Mouse (Mus musculus) liver, adult 2 months (tissue): ENCODE measurements around the gene Sema3f.

ENCODE experiments used
- CTCF ChIP-seq: fragments of 200-500 bp; IDR thresholded peaks from 2 replicates; pipeline ENCODE4 v1.5.1; 2011; ENCODE audit warnings: low read depth, low read length, control low read depth
- POLR2A ChIP-seq: fragments of 200-500 bp; IDR thresholded peaks from 2 replicates; pipeline ENCODE4 v1.6.1; 2011; ENCODE audit warnings: low read length, control low read depth; ENCODE audit not compliant: insufficient read depth; ENCODE audit errors: extremely low read depth

DNA sequence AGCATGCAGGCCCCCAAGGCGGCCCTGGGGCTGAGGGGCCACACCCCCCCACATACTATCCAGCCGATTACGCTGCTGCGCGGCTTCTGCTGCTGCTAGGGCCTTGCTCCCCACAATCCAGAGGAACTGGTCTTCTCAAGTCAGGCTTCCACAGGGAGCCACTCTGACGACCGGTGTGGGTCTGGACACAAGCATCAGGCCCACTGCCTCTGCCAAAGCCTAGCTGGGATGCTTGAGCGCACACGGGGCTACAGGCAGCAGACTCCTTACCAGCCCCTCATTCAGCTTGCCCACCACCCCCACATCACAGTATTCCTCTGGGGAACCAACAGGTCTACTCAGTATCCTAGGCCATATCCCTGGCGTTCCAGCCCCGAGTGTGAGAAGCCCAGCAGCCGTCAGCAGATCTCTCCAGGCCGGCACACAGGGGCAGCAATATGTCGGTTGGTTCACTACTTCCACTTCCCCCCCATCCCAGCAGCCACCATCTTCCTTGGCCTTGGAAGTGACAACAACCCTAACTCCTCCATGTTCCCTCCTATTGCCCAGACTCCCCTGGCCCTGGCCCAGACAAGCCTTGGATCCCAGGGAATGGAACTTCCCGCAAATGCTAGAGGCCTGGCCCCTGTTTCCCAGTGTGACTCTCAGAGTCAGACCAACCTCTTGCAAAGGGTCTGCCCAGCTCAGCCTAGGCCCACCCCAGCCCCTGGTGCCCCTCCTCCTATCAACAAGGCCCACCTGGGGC is 76.4 kb downstream of the Sema3f start:
- TF ChIP-seq CTCF = no peak
- no peak for TF ChIP-seq POLR2A
